Mouse (Mus musculus): Measurements from ENCODE around the gene Ppp1r3c. TPM values are rescaled to one million over a fixed set of nuclear protein-coding genes. Genes with fewer than 3 reads are reported as not detected.
A peak's percentile ranks its signal among the peaks of the same experiment; 100 is the strongest.
"Not testable (repeated sequence)": the region's sequence is repeated elsewhere in the genome, so short reads cannot be mapped to it uniquely, and the experiment has no call there.

Gene Ppp1r3c
- 100 to 1,000 TPM in 1 of 2 experiments, 10 to 100 TPM in 1; 80.2 to 102 TPM for total RNA-seq (2021)

- peak; percentile 96 for DNase-seq
These were observed at the start of gene Ppp1r3c for GRCm38 (mm10) chr19:36736537-36736936. TSS of gene Ppp1r3c (minus strand) at chr19:36736653.

- no peak for DNase-seq
These were observed 46.7 kb upstream of the Ppp1r3c start for GRCm38 (mm10) chr19:36783179-36783578.

DNA sequence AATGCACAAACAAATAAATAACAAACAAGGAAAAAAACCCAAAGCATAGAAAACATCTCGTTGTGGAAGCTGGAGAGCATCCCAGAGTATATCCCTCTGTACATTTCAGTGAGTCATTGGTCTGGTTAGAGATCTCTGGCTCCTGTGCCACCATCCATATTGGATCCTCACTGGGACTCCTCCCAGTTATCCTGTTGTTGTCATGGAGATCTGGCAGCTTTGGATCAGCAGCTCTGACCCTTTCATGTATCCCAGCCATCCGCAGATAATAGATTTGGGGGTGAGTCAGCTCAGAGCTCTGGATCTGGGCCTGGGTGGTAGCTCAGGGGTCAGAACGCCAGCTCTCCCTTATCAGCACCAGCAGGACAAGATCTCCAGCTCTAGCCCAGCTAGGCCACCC, 46.1 kb upstream of the Ppp1r3c start:
- no peak for DNase-seq

DNA sequence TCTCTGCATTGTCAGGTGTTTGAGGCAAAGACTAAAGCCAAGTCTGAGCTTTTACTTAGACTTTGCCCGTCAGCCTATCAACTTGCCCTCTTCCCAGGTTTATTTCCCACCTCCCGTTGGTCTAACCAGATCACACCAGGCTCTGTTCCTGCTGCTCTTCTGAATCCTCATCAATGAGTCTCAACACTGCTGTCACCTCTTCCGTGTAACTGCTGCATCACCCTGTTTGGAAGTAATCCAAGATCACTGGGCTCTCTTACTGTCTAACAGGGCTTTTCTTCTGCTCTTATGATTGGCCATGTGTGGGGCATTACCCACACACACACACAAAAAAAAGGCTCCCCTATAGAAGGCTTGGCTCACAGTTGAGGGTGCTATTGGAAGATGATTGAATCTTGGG, 45.5 kb upstream of the Ppp1r3c start:
- no peak for DNase-seq

GRCm38 (mm10) chr19:36780375-36780774, 43.9 kb upstream of the Ppp1r3c start:
- no peak for DNase-seq

DNA sequence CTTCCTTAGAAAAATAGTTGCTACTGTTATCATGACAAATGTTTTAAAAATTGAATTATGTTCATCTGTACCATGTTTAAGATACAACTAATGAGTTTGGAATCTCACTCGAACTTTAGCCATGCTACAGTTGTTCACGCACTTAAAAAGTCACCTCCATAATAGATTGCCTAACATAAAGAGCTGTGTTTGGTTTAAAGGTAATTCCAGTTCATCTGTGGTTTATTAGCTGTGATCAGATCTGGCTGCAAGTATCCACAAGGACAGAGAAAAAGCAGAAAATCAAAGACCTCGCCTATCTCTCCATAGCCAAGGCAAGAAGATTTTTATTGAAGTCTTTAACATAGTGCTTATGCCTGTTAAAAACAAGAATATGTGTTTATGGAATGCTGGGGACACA, 43.3 kb upstream of the Ppp1r3c start:
- no peak for DNase-seq

GRCm38 (mm10) chr19:36775531-36775930, 39.1 kb upstream of the Ppp1r3c start:
- DNase-seq: no peak

DNA sequence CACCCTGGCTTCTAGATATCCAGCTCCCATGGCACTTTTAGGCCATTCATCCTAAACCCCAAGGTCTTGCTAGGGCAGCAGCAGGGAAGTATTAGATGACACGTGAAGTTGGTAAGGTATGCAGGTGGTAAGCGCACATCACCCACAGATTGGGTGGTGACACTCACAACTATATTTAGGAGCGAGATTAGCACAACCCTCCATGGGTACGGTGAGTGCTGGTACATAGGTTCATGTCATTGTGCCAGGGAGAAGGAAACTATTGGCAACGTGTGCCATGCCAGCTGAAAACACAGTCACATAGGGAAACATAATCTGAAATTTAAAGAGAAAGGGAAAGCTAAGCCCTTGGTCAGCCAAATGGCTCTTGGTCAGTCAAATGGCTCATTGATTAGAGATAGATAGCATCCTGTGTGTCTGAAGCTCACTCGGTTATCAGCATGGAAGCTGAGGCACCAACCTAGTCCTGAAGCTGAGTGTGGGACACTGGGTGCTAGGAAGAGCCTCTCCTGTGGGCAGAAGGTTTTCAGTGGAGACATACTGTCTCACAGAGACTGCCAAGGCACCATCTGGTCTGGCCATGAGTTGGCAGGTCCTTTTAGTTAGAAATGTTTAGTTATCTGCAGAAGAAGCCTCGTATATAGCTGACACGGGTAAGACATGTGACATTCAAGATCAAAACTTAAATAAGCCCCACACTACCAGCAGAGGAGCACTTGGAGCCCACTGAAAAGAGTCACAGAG, 37.4 kb upstream of the Ppp1r3c start:
- no peak for DNase-seq

DNA sequence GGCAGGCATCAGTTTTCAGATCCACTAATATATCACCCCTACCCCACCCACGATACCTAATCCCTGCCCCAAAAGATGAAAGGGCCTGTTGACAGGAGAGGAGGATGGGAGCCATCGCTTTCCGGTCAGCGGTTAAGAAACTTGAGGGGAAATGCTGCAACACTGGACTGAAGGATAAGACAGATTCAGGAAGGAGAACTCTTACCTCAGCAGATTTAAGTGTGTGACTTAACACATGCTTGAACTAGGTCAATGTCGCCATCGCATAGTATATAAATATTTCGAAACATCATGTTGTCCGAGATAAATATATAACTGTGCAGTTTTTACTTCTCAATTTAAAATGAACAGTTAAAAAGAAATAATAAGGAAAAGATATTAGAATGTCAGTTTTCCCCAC, 31.6 kb upstream of the Ppp1r3c start:
- no peak for DNase-seq

DNA sequence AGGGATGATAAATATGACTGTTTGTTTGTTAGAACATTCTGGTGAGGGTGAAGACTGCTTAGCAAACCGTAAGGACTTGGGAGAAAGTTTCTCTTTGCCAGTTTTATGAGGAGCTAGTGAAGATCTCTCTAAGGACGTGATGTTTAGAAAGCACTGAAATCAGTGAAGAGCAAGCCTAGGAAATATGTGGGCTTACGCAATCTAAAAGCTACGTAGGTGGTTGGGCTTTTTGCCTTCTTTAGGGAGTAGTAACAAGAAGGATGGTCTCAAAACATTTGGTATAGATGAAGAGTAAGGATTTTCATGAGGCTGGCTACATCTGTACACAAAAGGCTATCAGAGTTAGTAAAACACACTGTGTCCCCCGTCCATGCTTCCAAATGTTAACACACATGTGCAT, 28.0 kb upstream of the Ppp1r3c start:
- DNase-seq: no peak

- DNase-seq: no peak
These were observed 12.5 kb upstream of the Ppp1r3c start for GRCm38 (mm10) chr19:36748996-36749395.

- no peak for DNase-seq
These were observed 5.9 kb upstream of the Ppp1r3c start for GRCm38 (mm10) chr19:36742331-36742730.

DNA sequence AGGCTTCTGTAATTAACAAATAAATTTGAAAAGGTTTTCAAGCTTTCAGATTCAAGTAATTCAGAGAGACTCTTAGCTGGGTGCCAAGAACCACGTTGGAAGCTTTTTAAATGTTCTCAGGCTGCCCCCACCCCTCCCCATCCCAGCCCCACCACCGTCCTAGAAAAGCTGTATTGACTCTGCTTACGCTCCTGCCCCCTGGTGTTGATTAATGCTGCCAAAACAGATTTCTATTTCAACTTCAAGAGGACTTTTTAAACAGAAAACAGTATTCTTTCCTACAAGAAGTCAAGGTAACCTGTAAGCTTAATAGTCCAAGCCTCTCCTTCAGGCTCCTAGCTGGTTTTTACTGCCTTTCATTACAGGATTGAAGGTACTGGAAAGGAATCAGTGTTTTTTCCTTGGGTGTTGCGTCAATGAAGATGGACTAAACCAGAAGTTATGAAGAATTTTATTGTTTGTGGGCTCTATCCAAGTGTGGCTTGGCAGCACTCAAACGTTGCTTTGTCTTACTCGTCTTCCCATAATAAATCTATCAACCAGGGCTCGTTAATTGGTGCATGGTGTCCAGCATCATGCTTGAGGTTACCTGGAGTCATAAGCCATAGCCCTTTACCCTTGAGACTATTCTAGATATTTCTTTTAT, 3.2 kb upstream of the Ppp1r3c start:
- DNase-seq: peak; percentile 56

GRCm38 (mm10) chr19:36738009-36738408, 1.6 kb upstream of the Ppp1r3c start:
- DNase-seq: no peak

DNA sequence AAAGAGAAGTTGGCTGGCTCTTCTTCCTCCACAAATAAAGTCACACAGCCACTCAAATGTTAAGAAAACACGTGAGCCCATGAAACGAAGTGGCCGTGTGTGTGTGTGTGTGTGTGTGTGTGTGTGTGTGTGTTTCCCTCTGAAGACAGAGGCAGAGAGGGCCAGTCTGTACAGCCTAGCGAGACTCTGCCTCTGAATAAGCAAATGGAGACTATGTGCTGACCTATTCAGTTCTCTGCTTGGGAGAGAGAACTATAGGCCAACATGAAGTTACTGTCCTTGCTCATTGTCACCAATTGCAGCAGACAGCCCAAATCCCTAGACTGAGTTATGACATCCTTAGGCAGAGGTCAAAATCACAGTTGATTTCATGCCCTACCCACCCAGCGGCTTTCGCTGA, 634 bp upstream of the Ppp1r3c start:
- DNase-seq: no peak

DNA sequence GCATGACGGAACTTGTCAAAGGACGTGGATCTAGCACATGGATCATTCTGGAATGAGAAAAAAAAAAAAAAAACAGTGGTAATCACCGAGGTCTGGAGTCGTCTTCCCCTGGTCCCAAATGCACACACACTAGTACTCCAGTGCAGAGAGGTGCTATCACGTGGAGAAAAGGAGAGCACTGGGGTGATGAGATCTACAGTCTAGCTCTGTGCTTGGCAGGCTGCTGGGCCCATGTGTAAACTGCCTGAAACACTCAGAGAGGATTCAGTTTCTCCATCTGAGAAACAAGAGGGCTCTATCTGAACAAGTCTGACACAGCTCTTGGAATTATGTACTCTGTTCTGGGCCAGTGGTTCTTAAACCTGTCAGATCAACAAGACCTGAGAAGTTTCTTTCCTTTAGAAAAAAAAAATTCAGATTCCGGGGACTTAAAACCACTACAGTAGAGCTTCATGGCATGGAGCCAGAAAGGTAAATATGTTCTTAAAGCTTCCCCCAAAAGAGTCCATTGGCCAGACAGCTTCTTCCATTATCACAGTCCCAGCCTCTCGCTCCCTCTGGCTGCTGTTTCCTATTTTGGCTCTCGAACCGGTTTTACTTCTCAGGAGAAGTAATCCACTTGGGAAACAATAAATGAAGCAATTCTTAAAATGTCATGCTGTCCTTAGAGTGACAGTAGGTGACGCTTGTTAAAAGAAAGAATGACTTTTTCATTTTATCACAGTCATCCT, 2.0 kb downstream of the Ppp1r3c start:
- DNase-seq: no peak

- no peak for DNase-seq
These were observed 3.1 kb downstream of the Ppp1r3c start for GRCm38 (mm10) chr19:36733191-36733943.

- DNase-seq: peak; percentile 45
These were observed 5.1 kb downstream of the Ppp1r3c start for GRCm38 (mm10) chr19:36731310-36731709.

DNA sequence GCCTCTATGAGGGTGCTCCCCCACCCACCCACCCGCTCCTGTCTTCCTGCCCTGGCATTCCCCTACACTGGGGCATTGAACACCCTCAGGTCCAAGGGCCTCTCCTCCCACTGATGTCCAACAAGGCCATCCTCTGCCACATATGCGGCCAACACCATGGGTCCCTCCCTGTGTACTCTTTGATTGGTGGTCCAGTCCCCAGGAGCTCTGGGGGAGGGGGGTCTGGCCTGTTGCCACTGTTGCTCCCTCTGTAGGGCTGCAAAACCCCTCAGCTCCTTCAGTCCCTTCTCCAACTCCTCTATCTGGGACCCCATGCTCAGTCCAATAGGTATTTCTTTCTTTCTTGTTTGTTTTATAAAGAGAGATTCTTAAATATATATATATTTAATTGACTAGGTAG, 6.0 kb downstream of the Ppp1r3c start:
- DNase-seq: not testable (repeated sequence)

DNA sequence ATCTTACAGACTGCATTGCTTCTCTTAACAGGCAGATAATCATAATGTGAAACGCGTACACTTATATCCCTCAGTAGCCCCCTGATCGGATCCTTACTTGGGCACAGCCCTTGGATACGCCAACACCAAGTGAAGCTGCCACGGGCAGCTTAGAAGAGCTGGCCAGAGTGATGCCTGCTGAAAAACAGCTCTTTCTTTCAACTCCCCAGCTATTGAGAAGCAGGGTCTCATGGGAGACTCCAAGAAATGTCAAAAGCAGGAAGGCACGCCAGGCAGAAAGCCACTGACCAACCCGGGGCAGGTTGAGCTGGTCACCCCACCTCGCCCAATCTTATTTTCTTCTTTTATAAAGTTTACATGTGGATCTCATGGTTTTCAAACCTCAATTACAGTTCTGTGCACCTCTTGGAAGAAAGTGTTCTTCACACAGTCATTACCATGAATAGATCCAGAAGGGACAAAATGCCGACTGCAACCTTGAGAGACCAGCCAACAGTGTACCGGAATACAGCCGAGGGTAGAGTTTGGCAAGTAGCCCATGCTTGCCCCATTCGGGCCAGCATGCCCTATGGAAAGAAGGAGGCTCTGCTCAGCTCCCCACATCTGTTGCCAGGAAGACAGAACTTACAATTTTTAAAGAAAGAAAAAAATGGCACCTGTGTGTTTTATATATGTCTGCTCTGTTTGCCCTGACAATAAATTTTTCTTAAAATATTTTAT, 7.6 kb downstream of the Ppp1r3c start:
- no peak for DNase-seq

GRCm38 (mm10) chr19:36724970-36725369, 11.5 kb downstream of the Ppp1r3c start:
- DNase-seq: no peak

- no peak for DNase-seq
These were observed 15.3 kb downstream of the Ppp1r3c start for GRCm38 (mm10) chr19:36721139-36721538.
